Mouse (Mus musculus) spleen, embryonic (tissue): Measurements from ENCODE around the gene Zfp37.
"Not testable (repeated sequence)": the region's sequence is repeated elsewhere in the genome, so short reads cannot be mapped to it uniquely, and the experiment has no call there.

ENCODE experiments used
- CTCF ChIA-PET: fragments of 350-600 bp; sonication (Branson Sonifier 250); formaldehyde crosslinking; loops from one replicate; lab custom pipeline; 2022; lab: Charles Lee

Gene Zfp37

GRCm38 (mm10) chr4:62230769-62231168, at the start of gene Zfp37:
Zfp37 (minus strand) TSS chr4:62231047.
- CTCF ChIA-PET, result no interaction called here

- CTCF ChIA-PET, result no interaction called here
Observed at GRCm38 (mm10) chr4:62278081-62278480, 47.2 kb upstream of the Zfp37 start.

GRCm38 (mm10) chr4:62277222-62277621, 46.4 kb upstream of the Zfp37 start:
- CTCF ChIA-PET, result no interaction called here

DNA sequence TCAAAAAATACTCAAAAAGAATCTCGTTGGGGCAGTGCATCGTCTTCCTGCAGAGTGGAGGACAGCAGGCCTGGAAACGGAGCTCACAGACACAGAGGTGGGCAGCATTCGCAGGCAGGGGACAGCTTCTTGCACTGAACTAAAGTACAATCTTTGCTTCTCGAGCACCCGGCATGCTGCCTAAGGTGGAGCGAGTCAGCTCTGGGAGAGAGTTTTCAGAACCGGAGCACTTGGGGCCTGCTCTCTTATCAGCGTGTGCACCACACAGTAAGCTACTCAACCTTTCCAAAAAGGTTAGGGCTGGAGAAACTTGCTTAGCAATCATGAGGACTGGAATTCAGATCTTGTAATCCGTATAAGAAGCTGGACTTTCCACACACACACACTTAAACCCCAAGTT, 45.8 kb upstream of the Zfp37 start:
- CTCF ChIA-PET, result no interaction called here

GRCm38 (mm10) chr4:62274841-62275536, 44.1 kb upstream of the Zfp37 start:
- CTCF ChIA-PET, result no interaction called here

DNA sequence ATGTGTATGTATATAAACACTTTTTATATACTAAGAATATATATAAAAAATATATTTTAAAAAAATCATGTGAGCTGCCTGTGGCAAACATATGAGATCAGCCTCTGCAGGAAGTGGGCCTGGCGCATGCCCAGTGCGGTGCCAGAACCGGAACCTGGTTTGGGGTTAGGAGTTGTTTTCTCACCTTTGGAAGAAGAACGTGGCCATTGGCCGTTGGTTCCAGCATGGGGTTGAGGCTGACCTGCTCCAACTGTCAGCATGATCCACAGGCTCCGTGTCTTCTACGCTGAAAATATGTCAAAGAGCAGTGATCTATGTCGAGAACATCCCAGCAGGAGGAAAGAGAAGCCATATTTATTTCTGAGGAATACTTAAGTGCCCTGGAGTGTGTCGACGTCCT, 43.1 kb upstream of the Zfp37 start:
- CTCF ChIA-PET, result no interaction called here

DNA sequence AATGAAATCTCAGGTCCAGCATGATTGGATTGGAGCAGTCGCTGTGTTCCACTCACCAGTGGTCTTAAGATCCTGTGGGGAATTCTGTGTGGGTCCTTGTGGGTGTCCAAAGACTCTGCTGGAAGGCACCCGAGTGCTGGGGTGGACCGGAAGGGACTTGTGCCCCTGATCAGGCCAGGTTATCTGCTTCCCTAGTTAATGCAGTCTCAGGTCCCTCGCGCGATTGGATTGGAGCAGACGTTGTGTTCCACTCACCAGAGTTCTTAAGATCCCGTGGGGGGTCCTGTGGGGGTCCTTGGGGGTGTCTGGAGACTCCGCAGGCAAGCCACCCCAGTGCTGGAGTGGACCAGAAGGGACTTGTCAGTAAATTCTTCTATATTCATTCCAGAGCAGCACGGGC, 41.8 kb upstream of the Zfp37 start:
- CTCF ChIA-PET, result no interaction called here

GRCm38 (mm10) chr4:62267101-62267500, 36.3 kb upstream of the Zfp37 start:
- CTCF ChIA-PET, result no interaction called here

DNA sequence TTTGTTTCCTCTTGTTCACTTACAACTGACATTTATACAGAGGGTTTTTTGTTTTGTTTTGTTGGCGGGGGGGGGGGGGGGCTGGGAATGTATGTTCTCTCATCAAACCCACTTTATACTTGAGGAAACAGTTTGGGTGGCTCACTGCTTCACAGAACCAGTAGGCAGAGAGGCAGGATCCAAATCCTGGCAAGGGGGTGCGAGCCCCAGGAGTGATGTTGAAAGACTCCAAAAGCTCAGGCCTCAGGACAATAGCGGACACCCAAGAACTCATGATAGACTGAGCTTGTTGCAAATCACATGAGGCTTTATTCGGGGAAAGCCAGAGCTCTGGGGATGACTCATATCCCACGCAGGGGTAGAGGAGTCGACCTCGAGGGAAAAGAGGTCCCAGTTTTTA, 35.2 kb upstream of the Zfp37 start:
- CTCF ChIA-PET, result not testable (repeated sequence)

GRCm38 (mm10) chr4:62265154-62265836, 34.4 kb upstream of the Zfp37 start:
- CTCF ChIA-PET, result no interaction called here

GRCm38 (mm10) chr4:62263133-62263844, 32.4 kb upstream of the Zfp37 start:
- CTCF ChIA-PET, result no interaction called here

GRCm38 (mm10) chr4:62262276-62262675, 31.4 kb upstream of the Zfp37 start, which contains the start of gene Slc31a2:
Slc31a2 (plus strand) TSS chr4:62262562.
- CTCF ChIA-PET, result interaction anchor here (0.6 kb wide), 1 partner anchor 10 kb away, joined by 13 read pairs; no protein-coding TSS in a partner anchor

DNA sequence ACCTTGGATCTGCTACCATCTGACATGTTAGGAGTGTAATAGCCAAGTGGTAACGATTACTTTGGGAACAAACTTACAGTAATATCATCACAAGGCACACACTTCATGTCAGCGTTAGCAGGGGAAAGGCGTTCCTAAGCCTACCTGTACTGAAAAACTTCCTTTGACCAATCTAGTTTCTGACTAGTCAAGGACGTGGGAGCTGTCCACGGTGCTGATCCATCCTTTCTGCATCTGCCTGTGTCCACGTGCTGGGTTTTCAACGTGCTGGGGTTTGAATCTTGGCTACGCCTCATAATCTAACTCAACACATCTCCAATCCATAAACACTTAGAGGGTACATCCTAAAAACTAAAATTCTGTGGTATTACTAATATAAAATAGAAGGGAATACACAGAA, 26.1 kb upstream of the Zfp37 start:
- CTCF ChIA-PET, result no interaction called here

DNA sequence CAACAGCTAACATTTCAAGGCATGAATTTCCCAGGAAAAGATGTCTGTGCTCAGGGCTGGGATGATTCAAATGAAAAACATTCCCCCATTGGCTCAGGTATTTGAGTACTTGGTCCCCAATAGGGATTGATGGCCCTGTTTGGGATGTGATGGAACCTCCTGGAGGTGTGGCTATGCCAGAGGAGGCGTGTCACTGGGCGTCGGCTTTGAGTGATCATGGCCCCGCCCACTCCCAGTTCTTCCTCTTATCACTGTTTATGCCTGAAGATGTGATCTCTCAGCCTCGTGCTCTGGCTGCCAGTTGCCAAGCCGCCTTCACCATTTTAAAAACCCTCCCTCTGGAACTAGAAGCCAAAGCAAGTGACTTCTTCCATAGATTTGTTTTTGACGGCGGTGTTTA, 23.7 kb upstream of the Zfp37 start:
- CTCF ChIA-PET, result no interaction called here

- CTCF ChIA-PET, result interaction anchor here (0.7 kb wide), 1 partner anchor 10 kb away, joined by 13 read pairs; no protein-coding TSS in a partner anchor
Observed at GRCm38 (mm10) chr4:62251776-62252175, 20.9 kb upstream of the Zfp37 start.

DNA sequence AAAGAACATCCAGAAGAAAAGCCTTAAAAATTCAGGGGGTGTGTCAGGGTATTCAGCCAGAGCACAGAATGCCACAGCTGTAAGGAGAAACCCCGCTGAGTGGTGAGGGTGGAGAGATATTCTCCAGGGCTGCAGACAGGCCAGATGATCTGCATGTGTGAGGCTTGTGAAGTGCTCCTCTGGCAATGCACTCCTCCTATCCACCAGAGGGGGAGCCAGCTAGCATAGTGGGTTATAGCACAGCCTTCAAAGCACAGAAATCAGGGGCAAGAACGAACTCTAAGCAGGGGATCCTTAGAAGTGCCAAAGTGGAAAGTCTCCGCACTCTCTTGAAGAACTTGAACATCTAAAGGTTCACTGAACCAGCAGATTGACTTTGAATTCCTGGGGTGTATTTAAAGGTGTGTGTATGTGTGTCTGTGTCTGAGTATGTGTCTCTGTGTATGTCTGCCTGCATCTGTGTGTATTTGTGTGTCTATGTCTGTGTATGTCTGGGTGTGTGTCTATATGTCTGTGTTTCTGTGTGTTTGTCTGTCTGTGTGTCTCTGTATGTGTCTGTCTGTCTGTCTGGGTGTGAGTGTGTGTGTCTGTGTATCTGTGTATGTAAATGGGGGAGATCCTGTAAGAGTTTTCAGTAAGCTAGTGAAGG, 20.2 kb upstream of the Zfp37 start:
- CTCF ChIA-PET, result no interaction called here

- CTCF ChIA-PET, result no interaction called here
Observed at GRCm38 (mm10) chr4:62248328-62248727, 17.5 kb upstream of the Zfp37 start.

DNA sequence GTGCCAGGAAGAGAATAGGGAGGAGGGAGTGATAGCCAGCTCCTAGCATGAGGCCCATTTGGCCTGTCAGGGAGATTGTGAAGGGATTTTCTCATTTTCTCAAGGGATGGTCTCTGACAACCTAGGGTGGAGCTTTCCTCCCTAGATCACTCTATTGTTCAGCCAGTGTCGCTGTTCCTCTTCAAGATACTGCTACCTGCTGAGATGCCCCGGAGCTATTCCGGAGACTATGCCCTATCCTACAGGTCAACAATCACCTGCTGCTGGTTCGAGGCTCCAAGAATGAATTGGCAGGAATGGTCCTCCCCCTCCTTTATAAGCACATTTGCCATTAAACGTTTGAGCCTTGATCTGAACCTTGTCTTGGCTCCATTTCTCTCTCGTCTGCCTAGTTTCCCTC, 9.7 kb upstream of the Zfp37 start:
- CTCF ChIA-PET, result no interaction called here

DNA sequence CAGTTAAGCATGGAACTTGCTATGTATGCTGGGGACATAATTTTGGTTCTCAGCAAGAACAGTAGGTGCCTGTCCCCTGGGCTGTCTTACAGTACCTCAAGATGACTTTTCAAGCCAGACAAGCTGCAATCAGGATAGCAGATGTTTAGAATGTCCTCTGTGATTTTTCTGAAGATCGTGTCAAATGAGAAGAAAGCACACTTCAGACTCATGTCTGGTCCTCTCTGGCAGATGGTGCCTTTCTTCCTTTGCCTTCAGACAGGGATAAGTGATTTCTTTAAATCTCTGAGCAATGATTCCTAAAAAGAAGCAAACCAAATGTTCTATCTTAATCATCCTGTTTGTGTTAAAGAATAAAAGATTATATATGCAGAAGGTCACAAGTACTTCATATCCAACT, 694 bp downstream of the Zfp37 start:
- CTCF ChIA-PET, result no interaction called here

GRCm38 (mm10) chr4:62229448-62229847, 1.4 kb downstream of the Zfp37 start:
- CTCF ChIA-PET, result no interaction called here

- CTCF ChIA-PET, result no interaction called here
Observed at GRCm38 (mm10) chr4:62228391-62228790, 2.5 kb downstream of the Zfp37 start.

DNA sequence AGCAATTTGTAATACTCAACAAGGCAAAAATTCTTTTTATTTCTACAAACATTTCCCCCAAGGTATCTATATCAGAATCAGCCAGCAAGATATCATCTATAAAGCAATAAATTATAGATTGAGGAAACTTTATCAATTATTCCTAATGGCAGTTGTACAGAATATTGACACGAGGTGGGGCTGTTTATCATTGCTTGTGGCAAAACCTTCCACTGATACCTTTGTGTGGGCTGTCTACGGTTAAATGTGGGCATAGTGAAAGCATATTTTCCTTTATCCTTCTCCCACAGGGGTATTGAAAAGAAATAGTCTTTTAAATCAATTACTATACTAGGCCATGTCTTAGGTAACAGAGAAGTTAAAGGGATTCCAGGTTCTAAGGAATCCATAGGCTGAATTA, 17.4 kb downstream of the Zfp37 start:
- CTCF ChIA-PET, result no interaction called here
